Mouse (Mus musculus) G1E (cell line): Measurements from ENCODE around the gene Taf9b. TPM values are rescaled to one million over a fixed set of nuclear protein-coding genes. Genes with fewer than 3 reads are reported as not detected.

Experiments used
- ATAC-seq: 2 replicates; pipeline ENCODE4 v1.8.0; 2016; ENCODE audit warnings: mild to moderate bottlenecking; ENCODE audit not compliant: insufficient number of reproducible peaks, poor library complexity, low FRiP score, severe bottlenecking; ENCODE audit errors: extremely low read depth
- DNase-seq: peaks from one replicate; pipeline ENCODE4 v3.0.0; 2012; ENCODE audit warnings: low spot score
- H3K27me3 ChIP-seq: 2 replicates; pipeline ENCODE4 v1.6.1; 2012; ENCODE audit warnings: mild to moderate bottlenecking, low read length, inconsistent platforms; ENCODE audit not compliant: insufficient read depth
- H3K36me3 ChIP-seq: replicated peaks from 2 replicates; pipeline ENCODE3; 2012; ENCODE audit warnings: mild to moderate bottlenecking, inconsistent platforms
- H3K4me1 ChIP-seq: 2 replicates; pipeline ENCODE4 v1.6.1; 2012; ENCODE audit warnings: low read depth, low read length, inconsistent platforms, mixed read lengths; ENCODE audit not compliant: insufficient read depth
- H3K4me3 ChIP-seq: 2 replicates; pipeline ENCODE4 v1.5.1; 2012; ENCODE audit warnings: low read depth, mild to moderate bottlenecking, inconsistent platforms, low read length, moderate library complexity, mixed read lengths
- H3K9me3 ChIP-seq: replicated peaks from 2 replicates; pipeline ENCODE4 v1.6.1; 2012; ENCODE audit warnings: inconsistent platforms
- CTCF ChIP-seq: IDR thresholded peaks from 2 replicates; pipeline ENCODE4 v1.5.1; 2012; ENCODE audit warnings: low read depth, low read length, inconsistent platforms, mixed read lengths
- GATA1 ChIP-seq: IDR thresholded peaks from 2 replicates; pipeline ENCODE4 v1.6.1; 2012; ENCODE audit warnings: borderline replicate concordance, low read length, inconsistent platforms, mixed read lengths
- GATA2 ChIP-seq: IDR thresholded peaks from 2 replicates; pipeline ENCODE4 v1.6.1; 2012; ENCODE audit warnings: low read depth, low read length, inconsistent platforms, borderline replicate concordance
- POLR2AphosphoS5 ChIP-seq: IDR thresholded peaks from 2 replicates; pipeline ENCODE4 v1.6.1; 2012; ENCODE audit warnings: low read depth, low read length, inconsistent platforms; ENCODE audit not compliant: insufficient replicate concordance
- TAL1 ChIP-seq: conservative IDR thresholded peaks from 2 replicates; pipeline ENCODE4 v1.6.1; 2012; ENCODE audit warnings: low read depth, low read length, inconsistent platforms, mixed read lengths
- polyA plus RNA-seq: library from polyadenylated mRNA; stranded (reverse); fragments of >175 nt; gene quantifications from 2 replicates; pipeline ENCODE4 v1.2.3, GENCODE M21; 2012
- total RNA-seq, 2 experiments: library from RNA; stranded (forward) in 1 of 2; stranded (reverse) in 1 of 2; fragments of 200-1000 nt in 1 of 2; fragments of >200 nt in 1 of 2; fragmentation: Nextera tagmentation in 1 of 2; gene quantifications; 2 replicates each; pipeline ENCODE4 v1.2.3; 2014 to 2017

Taf9b gene
- total and polyA plus RNA-seq, 3 experiments: 0.43 to 26.9 (median 17.7) TPM

DNA sequence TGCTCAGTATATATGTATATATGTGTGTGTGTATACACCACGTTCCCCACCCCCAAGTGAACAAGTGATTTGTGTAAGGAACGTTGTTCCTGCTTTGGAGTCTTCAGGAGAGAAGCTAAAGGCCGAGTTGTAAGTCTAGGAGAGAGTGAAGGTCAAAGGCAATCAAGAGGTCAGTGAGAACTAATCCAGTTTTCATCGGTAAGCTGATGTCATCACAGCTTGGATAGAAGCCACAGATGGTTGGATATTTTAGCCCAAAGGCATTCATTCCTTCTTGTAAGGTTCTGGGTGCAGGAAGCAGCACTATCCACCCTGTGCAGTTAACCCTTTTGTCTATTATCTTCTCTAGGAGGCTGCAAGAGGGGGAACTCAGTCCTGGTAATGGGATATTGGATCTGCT, 30.9 kb downstream of the Taf9b start:
- no peak for ATAC-seq

GRCm38 (mm10) chrX:106189356-106189755, 31.6 kb downstream of the Taf9b start:
- DNase-seq (no peak), ATAC-seq (no peak)
- Histone ChIP-seq H3K27me3 (peaks cover 3% of the 10 kb centered on the region; the same call in 1 of the 2 replicates), H3K4me1 (peaks cover 26% of the 10 kb centered on the region), H3K4me3 (peak overlapping the region; percentile 74), H3K36me3 (peaks cover 51% of the 10 kb centered on the region), H3K9me3 (peaks cover 6% of the 10 kb centered on the region)
- no peak for TF ChIP-seq TAL1
- TF ChIP-seq POLR2AphosphoS5: no peak
- no peak for TF ChIP-seq GATA1
- TF ChIP-seq CTCF: no peak
- TF ChIP-seq GATA2: no peak

More for the DNA sequence above, 30.9 kb downstream of the Taf9b start:
- DNase-seq: no peak
- H3K27me3 ChIP-seq: peaks cover 3% of the 10 kb centered on the region; the same call in 1 of the 2 replicates
- peak overlapping the region; percentile 74 for H3K4me3 ChIP-seq
- TF ChIP-seq CTCF (no peak), TAL1 (no peak), GATA2 (no peak), GATA1 (no peak), POLR2AphosphoS5 (no peak)
- H3K9me3 ChIP-seq: peaks cover 6% of the 10 kb centered on the region
- peaks cover 24% of the 10 kb centered on the region for H3K4me1 ChIP-seq
- peaks cover 58% of the 10 kb centered on the region for H3K36me3 ChIP-seq

DNA sequence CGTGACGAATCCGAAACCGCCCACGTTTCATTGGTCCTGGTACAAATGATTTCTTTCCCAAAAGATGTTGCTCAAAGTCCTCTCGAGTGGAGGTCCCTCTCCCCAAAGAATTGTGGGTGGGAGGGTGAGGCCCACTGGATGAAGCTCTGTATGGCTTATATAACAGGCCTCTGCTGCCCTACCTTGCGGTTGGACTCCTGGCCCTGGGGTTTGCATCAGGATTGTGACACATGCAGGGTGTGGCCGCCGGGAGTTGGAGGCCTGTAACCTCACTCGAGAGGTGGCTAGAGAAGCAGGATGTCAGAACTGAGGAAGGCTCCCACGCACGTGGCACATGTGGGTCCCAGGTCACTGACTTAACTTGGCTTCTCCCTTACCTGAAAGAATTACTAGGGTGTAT, 33.2 kb downstream of the Taf9b start:
- peaks cover 6% of the 10 kb centered on the region for H3K9me3 ChIP-seq
- H3K4me1 ChIP-seq: peaks cover 21% of the 10 kb centered on the region
- peaks cover 36% of the 10 kb centered on the region for H3K36me3 ChIP-seq
- ATAC-seq: no peak
- no peak for TF ChIP-seq GATA1
- DNase-seq: no peak
- peak overlapping the region; percentile 74 for H3K4me3 ChIP-seq
- H3K27me3 ChIP-seq: peaks cover 3% of the 10 kb centered on the region; the same call in 1 of the 2 replicates

GRCm38 (mm10) chrX:106186713-106187649, 34.0 kb downstream of the Taf9b start, which contains the start of gene Pgk1:
Gene Pgk1 (plus strand): TSS chrX:106187100.
- TF ChIP-seq GATA1 (no peak), GATA2 (no peak), POLR2AphosphoS5 (no peak), TAL1 (no peak), CTCF (no peak)
- H3K4me1 ChIP-seq: peaks cover 21% of the 10 kb centered on the region

DNA sequence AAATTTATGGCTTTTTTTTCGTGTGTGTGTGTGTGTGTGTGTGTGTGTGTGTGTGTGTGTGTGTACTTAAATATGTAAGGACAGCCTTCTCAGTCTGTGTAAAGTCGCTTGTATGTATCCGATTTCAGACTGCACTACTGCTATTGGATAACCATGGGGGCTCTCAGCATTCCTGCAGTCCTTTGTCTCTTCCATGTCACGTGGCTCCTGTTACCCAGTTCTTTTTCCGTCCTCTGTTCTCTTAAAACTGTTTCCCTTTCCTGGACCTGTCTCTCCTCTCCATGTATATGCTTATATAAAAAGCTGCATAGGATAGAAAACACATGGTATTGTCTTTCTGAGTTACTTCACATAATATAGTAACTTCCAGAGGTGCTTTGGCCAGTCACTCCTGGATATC, 35.3 kb downstream of the Taf9b start:
- TF ChIP-seq GATA2: no peak
- TF ChIP-seq CTCF: no peak
- TF ChIP-seq GATA1: no peak
- no peak for TF ChIP-seq POLR2AphosphoS5
- no peak for TF ChIP-seq TAL1
- Histone ChIP-seq H3K36me3 (peaks cover 29% of the 10 kb centered on the region), H3K4me3 (no peak overlapping the region), H3K9me3 (peaks cover 6% of the 10 kb centered on the region), H3K27me3 (peaks cover 3% of the 10 kb centered on the region; the same call in 1 of the 2 replicates), H3K4me1 (peaks cover 17% of the 10 kb centered on the region)
- no peak for ATAC-seq
- DNase-seq: no peak

More at GRCm38 (mm10) chrX:106186713-106187649, 34.0 kb downstream of the Taf9b start, which contains the start of gene Pgk1:
- Histone ChIP-seq H3K4me3 (peak within 1 kb of the TSS; percentile 74), H3K36me3 (peaks cover 36% of the 10 kb centered on the region), H3K27me3 (peaks cover 3% of the 10 kb centered on the region; the same call in 1 of the 2 replicates), H3K9me3 (peaks cover 6% of the 10 kb centered on the region)
- peak; percentile 97 for ATAC-seq
- DNase-seq: peak; percentile 93

DNA sequence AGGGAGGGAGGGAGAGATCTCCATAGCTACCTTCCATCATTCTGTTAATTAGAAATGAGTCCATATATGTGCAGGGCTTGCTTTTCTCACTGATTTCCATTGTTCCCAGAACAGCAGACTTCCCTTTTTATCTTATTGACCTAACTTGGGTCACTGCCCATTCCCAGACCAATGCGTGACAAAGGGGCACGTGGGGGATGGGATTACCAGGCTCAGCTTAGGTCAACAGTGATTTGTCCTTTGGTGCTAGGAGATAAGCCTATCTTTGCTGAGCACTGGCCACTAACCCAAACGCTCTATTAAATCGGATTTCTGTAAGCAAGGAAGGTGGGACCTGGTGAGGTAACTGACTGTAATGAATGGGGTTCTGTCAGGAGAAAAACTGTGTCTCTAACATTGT, 36.7 kb downstream of the Taf9b start:
- ATAC-seq (no peak), DNase-seq (no peak)
- peaks cover 6% of the 10 kb centered on the region for H3K9me3 ChIP-seq
- H3K4me1 ChIP-seq: peaks cover 17% of the 10 kb centered on the region
- peaks cover 19% of the 10 kb centered on the region for H3K36me3 ChIP-seq
- H3K4me3 ChIP-seq: no peak overlapping the region
- TF ChIP-seq GATA1 (no peak), TAL1 (peak; percentile 42)
- peaks cover 3% of the 10 kb centered on the region; the same call in 1 of the 2 replicates for H3K27me3 ChIP-seq
